Mouse (Mus musculus) bone marrow, adult 2 months (tissue): ENCODE data around the gene Unc119.

Experiments used
- CTCF ChIP-seq: fragments of 200-500 bp; IDR thresholded peaks from 2 replicates; pipeline ENCODE4 v1.5.1; 2011; ENCODE audit warnings: low read length, control low read depth; ENCODE audit not compliant: control insufficient read depth, insufficient read depth
- POLR2A ChIP-seq: fragments of 200-500 bp; IDR thresholded peaks from 2 replicates; pipeline ENCODE4 v1.6.1; 2011; ENCODE audit warnings: low read depth, mild to moderate bottlenecking, control low read depth, low read length, borderline replicate concordance; ENCODE audit not compliant: control insufficient read depth

GRCm38 (mm10) chr11:78380996-78381395, 37.7 kb downstream of the Unc119 start:
- TF ChIP-seq CTCF = no peak
- no peak for TF ChIP-seq POLR2A
